ENCODE assay signal across 17 mouse cellular contexts in the genomic region with DNA sequence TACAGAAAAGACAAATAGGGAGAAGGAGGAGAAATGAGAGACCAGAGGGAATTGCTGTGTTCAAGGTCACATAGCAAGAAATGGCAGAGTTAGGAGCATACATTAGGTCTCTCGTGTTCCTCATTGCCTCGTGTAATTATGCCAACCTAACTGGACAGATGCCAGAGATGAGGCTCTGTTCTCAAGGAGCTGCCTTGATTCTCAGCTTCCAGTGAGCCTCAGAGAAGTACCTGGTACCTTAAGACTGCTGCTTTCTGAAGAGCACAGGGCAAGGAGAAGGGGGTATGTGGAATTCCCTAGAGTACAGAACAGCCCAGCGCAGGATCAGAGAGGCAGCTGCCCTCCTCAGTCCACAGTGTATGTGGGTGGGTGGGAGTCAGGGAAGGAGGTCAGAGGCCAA.
A peak's percentile ranks its signal among the peaks of the same experiment; 100 is the strongest.
DNase-seq lines count a peak whose midpoint lies in the region; ATAC-seq and TF ChIP-seq lines count a peak whose summit lies in the region.
"Had no signal": no experiment of that assay in that cellular context is flagged by ENCODE, and none has a peak within 500 bp of the region (broad histone marks: within the 10 kb centered on the region; RNA-seq: fewer than 3 reads in every experiment).

No protein-coding gene starts in this region.

- TF ChIP-seq EP300 in heart, postnatal 0 days (IDR thresholded peaks at IDR 0.05; ENCODE audit: low read depth) = no peak
- no peak for TF ChIP-seq EP300 in CH12.LX (IDR thresholded peaks at IDR 0.05; ENCODE audit: low read length)
- TF ChIP-seq EP300 in liver, postnatal 0 days (IDR thresholded peaks at IDR 0.05; ENCODE audit: low read depth) = no peak

- in situ Hi-C loops in CH12.LX (cut with MboI; ENCODE audit: low pct_ligation_motif_present, low pct_unique_long_range_greater_than_20kb, low sequenced_read_pairs) = no loop called here

- H3K27me3 ChIP-seq in heart, postnatal 0 days (ENCODE audit: control insufficient read depth, insufficient read depth, low read length) = no peaks in the 10 kb centered on the region
- no peaks in the 10 kb centered on the region for H3K27me3 ChIP-seq in CH12.LX (replicated peaks)
- H3K27me3 ChIP-seq in liver, postnatal 0 days (ENCODE audit: insufficient read depth, low read length) = 0 out of 2 replicates have a peak, but pooled peaks cover 5% of the 10 kb centered on the region
- no peaks in the 10 kb centered on the region; the same call in 1 of the 2 replicates for H3K27me3 ChIP-seq in midbrain, embryonic 11.5 days (ENCODE audit: control insufficient read depth, insufficient read depth, low read length)

- dilution Hi-C loops in CH12.LX (cut with MboI; ENCODE audit: extremely low pct_ligation_motif_present, extremely low pct_unique_long_range_greater_than_20kb, low sequenced_read_pairs) = no loop called here

- no peaks in the 10 kb centered on the region for H3K79me2 ChIP-seq in CH12.LX (replicated peaks; ENCODE audit: control insufficient read depth, extremely low read depth, insufficient read depth, poor library complexity, severe bottlenecking)

- no peaks in the 10 kb centered on the region for H3K36me3 ChIP-seq in heart, postnatal 0 days (replicated peaks; ENCODE audit: control insufficient read depth, insufficient read depth, low read length)
- peaks cover 3 to 19% of the 10 kb centered on the region in 2 experiments for H3K36me3 ChIP-seq in CH12.LX (replicated peaks in 1 of 2; ENCODE audit: control insufficient read depth in 1 of 2, insufficient read depth in 1 of 2, low read length in 1 of 2)
- H3K36me3 ChIP-seq in liver, postnatal 0 days (replicated peaks; ENCODE audit: insufficient read depth, low read length) = no peaks in the 10 kb centered on the region
- no peaks in the 10 kb centered on the region for H3K36me3 ChIP-seq in midbrain, embryonic 11.5 days (ENCODE audit: control insufficient read depth, insufficient read depth, low read length)
- H3K36me3 ChIP-seq: hindbrain, embryonic 13.5 days; neural tube, embryonic 13.5 days had no signal

- TF ChIP-seq POLR2A in CH12.LX (IDR thresholded peaks at IDR 0.05; ENCODE audit: low read depth, low read length) = no peak

- 62% methylated on average over 3 of the region's 3 CpGs for WGBS in heart, postnatal 0 days
- WGBS in liver, postnatal 0 days (ENCODE audit: insufficient replicate concordance) = 49% methylated on average over 3 of the region's 3 CpGs
- 83% methylated on average over 3 of the region's 3 CpGs for WGBS in midbrain, embryonic 11.5 days

- TF ChIP-seq CTCF in heart, postnatal 0 days (IDR thresholded peaks at IDR 0.05; ENCODE audit: low read depth) = no peak
- no peak for TF ChIP-seq CTCF in CH12.LX (conservative IDR thresholded peaks at IDR 0.05 in 1 of 2, IDR thresholded peaks at IDR 0.05 in 1 of 2; ENCODE audit: low read depth in 2 of 2, low read length in 2 of 2)
- no peak for TF ChIP-seq CTCF in liver, postnatal 0 days (IDR thresholded peaks at IDR 0.05; ENCODE audit: low read depth)

- peak overlapping the region; percentile 8; the same call in 1 of the 2 replicates for H3K4me3 ChIP-seq in heart, postnatal 0 days (ENCODE audit: low read depth, low read length)
- H3K4me3 ChIP-seq in CH12.LX (replicated peaks in 1 of 3; ENCODE audit: low read depth in 2 of 3, low read length in 2 of 3, poor library complexity in 1 of 3) = peak overlapping the region in 1 of 3 experiments; percentile 38
- H3K4me3 ChIP-seq in liver, postnatal 0 days (ENCODE audit: low read depth, low read length) = peak overlapping the region; percentile 36
- no peak overlapping the region for H3K4me3 ChIP-seq in midbrain, embryonic 11.5 days (ENCODE audit: low read depth, low read length)
- H3K4me3 ChIP-seq: hindbrain, embryonic 13.5 days; neural tube, embryonic 13.5 days had no signal

- no peak for ATAC-seq in heart, postnatal 0 days (ENCODE audit: insufficient read depth, low read depth)
- peak; percentile 18 for ATAC-seq in liver, postnatal 0 days
- ATAC-seq in midbrain, embryonic 11.5 days (ENCODE audit: low FRiP score) = no peak
- ATAC-seq: forebrain, embryonic 16.5 days had no signal

- DNase-seq in heart, postnatal 0 days (ENCODE audit: low spot score) = peak; percentile 2
- no peak for DNase-seq in heart, postnatal 10 days
- DNase-seq in 416B (ENCODE audit: low read depth) = peak; percentile 62
- no peak for DNase-seq in CH12.LX (ENCODE audit: extremely low read depth)
- no peak for DNase-seq in liver, postnatal 0 days
- no peak for DNase-seq in MN1 (ENCODE audit: low spot score)
- no peak for DNase-seq in midbrain, embryonic 11.5 days (ENCODE audit: low spot score, missing footprints)
- DNase-seq: adrenal gland, postnatal 10 days; cerebellum, adult 11 months; gastrocnemius, postnatal 10 days; kidney, adult 8-10 months; midbrain, embryonic 14.5 days; right cerebral cortex, postnatal 4 days had no signal

- no peaks in the 10 kb centered on the region for H3K4me1 ChIP-seq in heart, postnatal 0 days (ENCODE audit: control insufficient read depth, insufficient read depth)
- peaks cover 22 to 58% of the 10 kb centered on the region in 2 experiments for H3K4me1 ChIP-seq in CH12.LX (ENCODE audit: control insufficient read depth in 1 of 2, insufficient read depth in 2 of 2)
- peaks cover 18% of the 10 kb centered on the region for H3K4me1 ChIP-seq in liver, postnatal 0 days (ENCODE audit: insufficient read depth)
- H3K4me1 ChIP-seq in midbrain, embryonic 11.5 days (ENCODE audit: control insufficient read depth, insufficient read depth, low read length) = peaks cover 6% of the 10 kb centered on the region

- no peak overlapping the region for H3K9ac ChIP-seq in heart, postnatal 0 days (replicated peaks; ENCODE audit: low read depth, low read length)
- peak overlapping the region; percentile 31; the same call in 1 of the 2 replicates for H3K9ac ChIP-seq in CH12.LX (ENCODE audit: insufficient read depth, low read depth)
- H3K9ac ChIP-seq in liver, postnatal 0 days (replicated peaks) = 0 out of 2 replicates have a peak overlapping the region, but pooled peaks have one; percentile 16
- H3K9ac ChIP-seq in midbrain, embryonic 11.5 days (ENCODE audit: low read length) = no peak overlapping the region
- H3K9ac ChIP-seq: hindbrain, embryonic 13.5 days; neural tube, embryonic 13.5 days had no signal

- H3K4me2 ChIP-seq in heart, postnatal 0 days (ENCODE audit: low read depth, low read length) = peak overlapping the region; percentile 6; the same call in 1 of the 2 replicates
- peak overlapping the region; percentile 44 for H3K4me2 ChIP-seq in CH12.LX (ENCODE audit: insufficient read depth, low read depth, poor library complexity, severe bottlenecking)
- peak overlapping the region; percentile 58 for H3K4me2 ChIP-seq in liver, postnatal 0 days (ENCODE audit: low read depth, low read length)
- H3K4me2 ChIP-seq in midbrain, embryonic 11.5 days = no peak overlapping the region
- H3K4me2 ChIP-seq: heart, embryonic 11.5 days; hindbrain, embryonic 13.5 days; neural tube, embryonic 13.5 days had no signal

- intact Hi-C loops in heart, postnatal 10 days (cut with DNase I) = no loop called here

- H3K9me3 ChIP-seq in heart, postnatal 0 days (replicated peaks; ENCODE audit: control insufficient read depth, low read length) = peaks cover 14% of the 10 kb centered on the region; the same call in 1 of the 2 replicates
- H3K9me3 ChIP-seq in CH12.LX (replicated peaks; ENCODE audit: low read length) = peaks cover 24% of the 10 kb centered on the region
- H3K9me3 ChIP-seq in liver, postnatal 0 days (ENCODE audit: low read length) = no peaks in the 10 kb centered on the region
- H3K9me3 ChIP-seq in midbrain, embryonic 11.5 days (ENCODE audit: control insufficient read depth, low read length) = no peaks in the 10 kb centered on the region

- TF ChIP-seq RAD21 in CH12.LX (IDR thresholded peaks at IDR 0.05; ENCODE audit: low read depth, low read length) = no peak

- H3K27ac ChIP-seq in heart, postnatal 0 days (ENCODE audit: low read depth) = peak overlapping the region; percentile 64; the same call in 1 of the 2 replicates
- H3K27ac ChIP-seq in CH12.LX (ENCODE audit: insufficient read depth, low read depth) = peak overlapping the region; percentile 25; the same call in 1 of the 2 replicates
- peak overlapping the region; percentile 94 for H3K27ac ChIP-seq in liver, postnatal 0 days (ENCODE audit: low read depth)
- no peak overlapping the region for H3K27ac ChIP-seq in midbrain, embryonic 11.5 days (ENCODE audit: low read depth, low read length)
- H3K27ac ChIP-seq: hindbrain, embryonic 13.5 days; neural tube, embryonic 13.5 days had no signal

TF ChIP-seq in CH12.LX, 34 proteins besides CTCF, POLR2A, EP300 and RAD21:
- TF ChIP-seq ETS1 (conservative IDR thresholded peaks at IDR 0.05; ENCODE audit: low read depth, low read length) = no peak
- TF ChIP-seq MEF2A (IDR thresholded peaks at IDR 0.05; ENCODE audit: borderline replicate concordance, low read depth, low read length) = no peak
- no peak for TF ChIP-seq ZKSCAN1 (IDR thresholded peaks at IDR 0.05; ENCODE audit: borderline replicate concordance, low read depth, low read length)
- TF ChIP-seq BHLHE40 (IDR thresholded peaks at IDR 0.05; ENCODE audit: low read depth, low read length) = no peak
- TF ChIP-seq SIN3A (IDR thresholded peaks at IDR 0.05; ENCODE audit: low read length) = no peak
- TF ChIP-seq RCOR1 (conservative IDR thresholded peaks at IDR 0.05; ENCODE audit: low read depth, low read length) = no peak
- TF ChIP-seq PAX5 (IDR thresholded peaks at IDR 0.05; ENCODE audit: low read length) = no peak
- TF ChIP-seq SMC3 (IDR thresholded peaks at IDR 0.05; ENCODE audit: low read depth, low read length) = no peak

Comparison
In these comparisons a context has a peak if more than half of its experiments do, and no peak if none do; other contexts are left out.
1. DNase-seq: peak in heart, postnatal 0 days (single experiment) and 416B (single experiment); none in heart, postnatal 10 days (0 of 2), CH12.LX (single experiment), liver, postnatal 0 days (single experiment), MN1 (single experiment) and midbrain, embryonic 11.5 days (single experiment).
2. H3K9ac ChIP-seq: peak in CH12.LX (single experiment) and liver, postnatal 0 days (single experiment); none in heart, postnatal 0 days (single experiment) and midbrain, embryonic 11.5 days (single experiment).